Mouse (Mus musculus): Measurements from ENCODE around the gene Parp3.

- TF ChIP-seq EP300 (optimal IDR thresholded peaks at IDR 0.05) (no peak), CTCF (IDR thresholded peaks at IDR 0.05; ENCODE audit: low read depth) (no peak)
These were observed 13.4 kb downstream of the Parp3 start for GRCm38 (mm10) chr9:106463122-106464063.
